Mouse (Mus musculus) brain, embryonic 14.5 days (tissue): ENCODE measurements around the gene Zdhhc5.

ENCODE experiments used
- CTCF ChIP-seq: fragments of 200-500 bp; IDR thresholded peaks from 2 replicates; pipeline ENCODE4 v1.5.1; 2012; ENCODE audit warnings: inconsistent platforms, mild to moderate bottlenecking, moderate library complexity, borderline replicate concordance; ENCODE audit not compliant: insufficient read depth, insufficient read length; ENCODE audit errors: extremely low read depth
- POLR2A ChIP-seq: fragments of 200-500 bp; IDR thresholded peaks from 2 replicates; pipeline ENCODE4 v1.6.1; 2012; ENCODE audit warnings: mild to moderate bottlenecking, inconsistent platforms, borderline replicate concordance; ENCODE audit not compliant: poor library complexity, insufficient read depth, insufficient read length, severe bottlenecking; ENCODE audit errors: extremely low read depth

GRCm38 (mm10) chr2:84735346-84735920 is 20.5 kb upstream of the Zdhhc5 start:
- TF ChIP-seq CTCF (no peak), POLR2A (no peak)
